Mouse (Mus musculus) stomach, postnatal 0 days (tissue): ENCODE measurements around the gene Adat3.

ENCODE experiments used
- CTCF ChIP-seq: IDR thresholded peaks from 2 replicates; pipeline ENCODE4 v1.5.1; 2016; ENCODE audit warnings: antibody characterized with exemption, low read depth, mild to moderate bottlenecking, moderate library complexity
- EP300 ChIP-seq: optimal IDR thresholded peaks from 2 replicates; pipeline ENCODE3; 2016; ENCODE audit warnings: antibody characterized with exemption

DNA sequence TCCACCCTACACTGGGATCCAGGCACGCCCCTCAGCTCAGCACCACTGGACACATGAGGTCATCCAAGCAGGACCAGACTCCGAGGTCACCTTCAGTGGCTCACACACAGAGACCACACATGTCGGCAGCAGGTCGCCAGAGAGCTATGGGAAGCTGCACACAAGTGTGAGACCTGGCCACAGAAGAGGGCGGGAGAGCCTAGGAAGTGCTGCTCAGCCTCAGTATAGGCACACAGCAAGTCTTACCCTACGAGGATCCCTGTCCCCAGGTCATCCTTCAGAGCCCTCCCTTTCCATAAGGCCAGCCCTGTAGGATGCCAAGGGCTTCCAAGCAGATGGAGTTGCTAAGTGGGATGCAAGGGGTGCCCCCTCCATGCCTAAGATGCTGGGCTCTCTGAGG lies 48.7 kb upstream of the Adat3 start:
- TF ChIP-seq CTCF (no peak), EP300 (no peak)
